Mouse (Mus musculus): ENCODE results near the gene Lmo2.

DNA sequence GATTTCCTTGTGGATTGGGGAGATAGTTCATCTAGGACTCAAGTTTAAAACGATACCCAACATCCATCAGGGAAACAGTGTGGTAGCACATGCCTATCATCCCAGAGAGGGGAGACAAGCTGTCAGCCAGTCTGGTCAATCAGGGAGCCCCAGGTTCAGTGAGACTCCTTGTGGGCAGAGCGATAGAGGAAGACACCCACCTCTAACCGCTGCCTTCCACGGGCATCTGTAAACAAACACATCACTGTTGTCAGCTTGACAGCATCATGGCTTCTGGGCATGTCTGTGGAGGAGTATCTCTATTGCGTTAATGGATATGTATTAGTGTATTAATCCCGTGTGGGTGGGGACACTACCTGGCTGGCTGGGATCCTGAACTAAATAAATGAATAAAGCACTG, 919 bp upstream of the Lmo2 start:
- TF ChIP-seq MAX (IDR thresholded peaks at IDR 0.05) = no peak
- TF ChIP-seq CTCF (IDR thresholded peaks at IDR 0.05; ENCODE audit: control insufficient read depth, insufficient read depth, insufficient read length) = no peak
- no peak for TF ChIP-seq FOSL1 (IDR thresholded peaks at IDR 0.05; ENCODE audit: insufficient read depth, low read length, poor library complexity, severe bottlenecking)
